Mouse (Mus musculus) heart, embryonic 12.5 days (tissue): Measurements from ENCODE around the gene Tk2. TPM values are rescaled to one million over a fixed set of nuclear protein-coding genes. Genes with fewer than 3 reads are reported as not detected.

Source experiments
- ATAC-seq: fragments of 200-750 bp; cut with Nextera tagmentation; 2 replicates; pipeline ENCODE4 v1.8.0; 2017; ENCODE audit warnings: moderate TSS enrichment, moderate library complexity; ENCODE audit not compliant: insufficient number of reproducible peaks, low FRiP score
- H3K27ac ChIP-seq: fragments of 300-500 bp; sonication (generic); 2 replicates; pipeline ENCODE4 v1.5.1; 2016; ENCODE audit warnings: mild to moderate bottlenecking, moderate library complexity; ENCODE audit not compliant: poor library complexity, severe bottlenecking
- H3K27me3 ChIP-seq: fragments of 300-500 bp; sonication (generic); replicated peaks from 2 replicates; pipeline ENCODE4 v1.6.1; 2016; ENCODE audit warnings: mild to moderate bottlenecking, moderate library complexity
- H3K36me3 ChIP-seq: fragments of 300-500 bp; sonication (generic); 2 replicates; pipeline ENCODE4 v1.6.1; 2016; ENCODE audit warnings: mild to moderate bottlenecking, moderate library complexity
- H3K4me1 ChIP-seq: fragments of 300-500 bp; sonication (generic); replicated peaks from 2 replicates; pipeline ENCODE4 v1.6.1; 2016; ENCODE audit warnings: mild to moderate bottlenecking
- H3K4me2 ChIP-seq: fragments of 300-500 bp; sonication (generic); 2 replicates; pipeline ENCODE4 v1.6.1; 2016; ENCODE audit warnings: mild to moderate bottlenecking, moderate library complexity
- H3K4me3 ChIP-seq: fragments of 300-500 bp; sonication (generic); 2 replicates; pipeline ENCODE4 v1.5.1; 2016; ENCODE audit warnings: mild to moderate bottlenecking
- H3K9ac ChIP-seq: fragments of 300-500 bp; sonication (generic); 2 replicates; pipeline ENCODE4 v1.6.1; 2016; ENCODE audit warnings: mild to moderate bottlenecking, moderate library complexity
- H3K9me3 ChIP-seq: fragments of 300-500 bp; sonication (generic); replicated peaks from 2 replicates; pipeline ENCODE4 v1.6.1; 2016; ENCODE audit warnings: mild to moderate bottlenecking, moderate library complexity
- WGBS: fragments of 180-500 bp; shearing (Covaris S2); methylation state at CpG from one replicate; pipeline ENCODE4 v1.1.7; 2016; 5-methylcytosine and 5-hydroxymethylcytosine counted together
- polyA plus RNA-seq: library from polyadenylated mRNA; unstranded; fragments of >200 nt; fragmentation: Nextera tagmentation; extraction: Ambion mirVana; gene quantifications from 2 replicates; pipeline ENCODE4 v1.2.1, GENCODE M21; 2016

The Tk2 gene
- polyA plus RNA-seq, 1 experiment from 2014 or later = 13.2 TPM

GRCm38 (mm10) chr8:104219079-104219478, 29.3 kb downstream of the Tk2 start:
- no peak for ATAC-seq
- Histone ChIP-seq H3K27ac (no peak overlapping the region), H3K4me3 (no peak overlapping the region), H3K27me3 (peaks cover 31% of the 10 kb centered on the region), H3K36me3 (peaks cover 4% of the 10 kb centered on the region; the same call in 1 of the 2 replicates), H3K4me1 (no peaks in the 10 kb centered on the region), H3K9me3 (0 out of 2 replicates have a peak, but pooled peaks cover under 1% of the 10 kb centered on the region), H3K9ac (0 out of 2 replicates have a peak overlapping the region, but pooled peaks have one; percentile 25), H3K4me2 (peak overlapping the region; percentile 50)
- 18% methylated on average over 11 of the region's 11 CpGs for WGBS

- ATAC-seq = no peak
- WGBS = 87% methylated on average over 5 of the region's 5 CpGs
Measured at GRCm38 (mm10) chr8:104217601-104218000, 30.8 kb downstream of the Tk2 start.

GRCm38 (mm10) chr8:104205292-104205691, 43.1 kb downstream of the Tk2 start:
- no peaks in the 10 kb centered on the region; the same call in 1 of the 2 replicates for H3K27me3 ChIP-seq
- no peak for ATAC-seq
- H3K9ac ChIP-seq = no peak overlapping the region
- no peaks in the 10 kb centered on the region for H3K4me1 ChIP-seq
- H3K4me2 ChIP-seq = no peak overlapping the region
- 55% methylated on average over 3 of the region's 3 CpGs for WGBS
- no peak overlapping the region for H3K27ac ChIP-seq
- no peak overlapping the region for H3K4me3 ChIP-seq
- no peaks in the 10 kb centered on the region for H3K9me3 ChIP-seq
- no peaks in the 10 kb centered on the region for H3K36me3 ChIP-seq

More at GRCm38 (mm10) chr8:104217601-104218000, 30.8 kb downstream of the Tk2 start:
- H3K9ac ChIP-seq = no peak overlapping the region
- no peak overlapping the region for H3K4me3 ChIP-seq
- no peak overlapping the region for H3K4me2 ChIP-seq
- no peaks in the 10 kb centered on the region for H3K9me3 ChIP-seq
- H3K27me3 ChIP-seq = peaks cover 31% of the 10 kb centered on the region
- H3K4me1 ChIP-seq = no peaks in the 10 kb centered on the region
- no peak overlapping the region for H3K27ac ChIP-seq
- H3K36me3 ChIP-seq = no peaks in the 10 kb centered on the region

- H3K36me3 ChIP-seq = no peaks in the 10 kb centered on the region
- no peaks in the 10 kb centered on the region for H3K9me3 ChIP-seq
- no peak overlapping the region for H3K4me3 ChIP-seq
- no peak overlapping the region for H3K4me2 ChIP-seq
- H3K4me1 ChIP-seq = no peaks in the 10 kb centered on the region
- no peak overlapping the region for H3K27ac ChIP-seq
- ATAC-seq = no peak
- peaks cover 4% of the 10 kb centered on the region for H3K27me3 ChIP-seq
- H3K9ac ChIP-seq = no peak overlapping the region
- WGBS = 79% methylated on average over 4 of the region's 4 CpGs
Measured at GRCm38 (mm10) chr8:104202320-104202719, 46.0 kb downstream of the Tk2 start.

GRCm38 (mm10) chr8:104201622-104202021, 46.7 kb downstream of the Tk2 start:
- Histone ChIP-seq H3K9ac (no peak overlapping the region), H3K27me3 (peaks cover 4% of the 10 kb centered on the region), H3K4me2 (no peak overlapping the region), H3K4me1 (no peaks in the 10 kb centered on the region), H3K27ac (no peak overlapping the region), H3K9me3 (no peaks in the 10 kb centered on the region), H3K36me3 (no peaks in the 10 kb centered on the region), H3K4me3 (no peak overlapping the region)
- WGBS = 67% methylated on average over 3 of the region's 3 CpGs
- ATAC-seq = no peak

GRCm38 (mm10) chr8:104199802-104200201, 48.6 kb downstream of the Tk2 start:
- Histone ChIP-seq H3K9ac (no peak overlapping the region), H3K27ac (no peak overlapping the region), H3K36me3 (no peaks in the 10 kb centered on the region), H3K4me2 (no peak overlapping the region), H3K9me3 (peaks cover 6% of the 10 kb centered on the region; the same call in 1 of the 2 replicates), H3K4me3 (no peak overlapping the region), H3K4me1 (no peaks in the 10 kb centered on the region), H3K27me3 (peaks cover 4% of the 10 kb centered on the region)
- 62% methylated on average over 5 of the region's 5 CpGs for WGBS
- no peak for ATAC-seq

GRCm38 (mm10) chr8:104191496-104191895, 56.9 kb downstream of the Tk2 start:
- peaks cover 9% of the 10 kb centered on the region; the same call in 1 of the 2 replicates for H3K9me3 ChIP-seq
- 28% methylated on average over 11 of the region's 11 CpGs for WGBS
- no peaks in the 10 kb centered on the region for H3K27me3 ChIP-seq
- no peak overlapping the region for H3K9ac ChIP-seq
- no peak overlapping the region for H3K4me3 ChIP-seq
- no peak overlapping the region for H3K27ac ChIP-seq
- peaks cover 7% of the 10 kb centered on the region for H3K4me1 ChIP-seq
- H3K4me2 ChIP-seq = peak overlapping the region; percentile 40
- ATAC-seq = peak; percentile 74; the same call in 1 of the 2 replicates
- no peaks in the 10 kb centered on the region for H3K36me3 ChIP-seq

- 0 out of 2 replicates have a peak, but pooled peaks cover 3% of the 10 kb centered on the region for H3K9me3 ChIP-seq
- H3K4me2 ChIP-seq = no peak overlapping the region
- no peak overlapping the region for H3K9ac ChIP-seq
- H3K4me1 ChIP-seq = peaks cover 7% of the 10 kb centered on the region
- H3K27ac ChIP-seq = no peak overlapping the region
- H3K27me3 ChIP-seq = no peaks in the 10 kb centered on the region
- no peak overlapping the region for H3K4me3 ChIP-seq
- no peak for ATAC-seq
- 66% methylated on average over 6 of the region's 6 CpGs for WGBS
- H3K36me3 ChIP-seq = no peaks in the 10 kb centered on the region
Measured at GRCm38 (mm10) chr8:104190777-104191468, 57.4 kb downstream of the Tk2 start.

- Histone ChIP-seq H3K4me1 (peaks cover 7% of the 10 kb centered on the region), H3K27ac (no peak overlapping the region), H3K36me3 (no peaks in the 10 kb centered on the region), H3K9me3 (0 out of 2 replicates have a peak, but pooled peaks cover 2% of the 10 kb centered on the region), H3K9ac (no peak overlapping the region), H3K27me3 (no peaks in the 10 kb centered on the region), H3K4me2 (no peak overlapping the region), H3K4me3 (no peak overlapping the region)
- WGBS = 51% methylated on average over 5 of the region's 5 CpGs
- ATAC-seq = no peak
Measured at GRCm38 (mm10) chr8:104188459-104188858, 59.9 kb downstream of the Tk2 start.

- Histone ChIP-seq H3K4me3 (no peak overlapping the region), H3K9ac (no peak overlapping the region), H3K27me3 (no peaks in the 10 kb centered on the region), H3K4me1 (peaks cover 7% of the 10 kb centered on the region), H3K4me2 (no peak overlapping the region), H3K27ac (no peak overlapping the region), H3K36me3 (no peaks in the 10 kb centered on the region), H3K9me3 (no peaks in the 10 kb centered on the region)
- 85% methylated on average over 6 of the region's 6 CpGs for WGBS
- ATAC-seq = no peak
Measured at GRCm38 (mm10) chr8:104187622-104188021, 60.7 kb downstream of the Tk2 start.

- H3K9me3 ChIP-seq = no peaks in the 10 kb centered on the region
- ATAC-seq = no peak
- H3K36me3 ChIP-seq = no peaks in the 10 kb centered on the region
- no peak overlapping the region for H3K27ac ChIP-seq
- H3K27me3 ChIP-seq = no peaks in the 10 kb centered on the region
- 70% methylated on average over 4 of the region's 4 CpGs for WGBS
- H3K4me3 ChIP-seq = no peak overlapping the region
- no peak overlapping the region for H3K9ac ChIP-seq
- H3K4me2 ChIP-seq = no peak overlapping the region
- H3K4me1 ChIP-seq = peaks cover 7% of the 10 kb centered on the region
Measured at GRCm38 (mm10) chr8:104186827-104187226, 61.5 kb downstream of the Tk2 start.
